Mouse (Mus musculus) bone marrow macrophage, adult 2 months (primary cell): ENCODE results near the gene Wfdc8.

Source experiments
- CTCF ChIP-seq: IDR thresholded peaks from 2 replicates; pipeline ENCODE4 v1.5.1; 2012; ENCODE audit warnings: low read depth, mild to moderate bottlenecking, low read length, moderate library complexity
- POLR2A ChIP-seq: IDR thresholded peaks from 2 replicates; pipeline ENCODE4 v1.6.1; 2012; ENCODE audit warnings: mild to moderate bottlenecking, low read depth, low read length, borderline replicate concordance

GRCm38 (mm10) chr2:164563339-164564038 lies 49.9 kb downstream of the Wfdc8 start:
- TF ChIP-seq CTCF (0 out of 2 replicates have a peak, but pooled peaks have one; percentile 6), POLR2A (no peak)
